Mouse (Mus musculus) G1E (cell line): ENCODE data around the gene Dusp6. TPM values are rescaled to one million over a fixed set of nuclear protein-coding genes. Genes with fewer than 3 reads are reported as not detected.
A peak's percentile ranks its signal among the peaks of the same experiment; 100 is the strongest.

Source experiments
- ATAC-seq: 2 replicates; pipeline ENCODE4 v1.8.0; 2016; ENCODE audit warnings: mild to moderate bottlenecking; ENCODE audit not compliant: insufficient number of reproducible peaks, poor library complexity, low FRiP score, severe bottlenecking; ENCODE audit errors: extremely low read depth
- DNase-seq: peaks from one replicate; pipeline ENCODE4 v3.0.0; 2012; ENCODE audit warnings: low spot score
- H3K27me3 ChIP-seq: 2 replicates; pipeline ENCODE4 v1.6.1; 2012; ENCODE audit warnings: mild to moderate bottlenecking, low read length, inconsistent platforms; ENCODE audit not compliant: insufficient read depth
- H3K36me3 ChIP-seq: replicated peaks from 2 replicates; pipeline ENCODE3; 2012; ENCODE audit warnings: mild to moderate bottlenecking, inconsistent platforms
- H3K4me1 ChIP-seq: 2 replicates; pipeline ENCODE4 v1.6.1; 2012; ENCODE audit warnings: low read depth, low read length, inconsistent platforms, mixed read lengths; ENCODE audit not compliant: insufficient read depth
- H3K4me3 ChIP-seq: 2 replicates; pipeline ENCODE4 v1.5.1; 2012; ENCODE audit warnings: low read depth, mild to moderate bottlenecking, inconsistent platforms, low read length, moderate library complexity, mixed read lengths
- H3K9me3 ChIP-seq: replicated peaks from 2 replicates; pipeline ENCODE4 v1.6.1; 2012; ENCODE audit warnings: inconsistent platforms
- CTCF ChIP-seq: IDR thresholded peaks from 2 replicates; pipeline ENCODE4 v1.5.1; 2012; ENCODE audit warnings: low read depth, low read length, inconsistent platforms, mixed read lengths
- GATA1 ChIP-seq: IDR thresholded peaks from 2 replicates; pipeline ENCODE4 v1.6.1; 2012; ENCODE audit warnings: borderline replicate concordance, low read length, inconsistent platforms, mixed read lengths
- GATA2 ChIP-seq: IDR thresholded peaks from 2 replicates; pipeline ENCODE4 v1.6.1; 2012; ENCODE audit warnings: low read depth, low read length, inconsistent platforms, borderline replicate concordance
- POLR2AphosphoS5 ChIP-seq: IDR thresholded peaks from 2 replicates; pipeline ENCODE4 v1.6.1; 2012; ENCODE audit warnings: low read depth, low read length, inconsistent platforms; ENCODE audit not compliant: insufficient replicate concordance
- TAL1 ChIP-seq: conservative IDR thresholded peaks from 2 replicates; pipeline ENCODE4 v1.6.1; 2012; ENCODE audit warnings: low read depth, low read length, inconsistent platforms, mixed read lengths
- polyA plus RNA-seq: library from polyadenylated mRNA; stranded (reverse); fragments of >175 nt; gene quantifications from 2 replicates; pipeline ENCODE4 v1.2.3, GENCODE M21; 2012
- total RNA-seq, 2 experiments: library from RNA; stranded (forward) in 1 of 2; stranded (reverse) in 1 of 2; fragments of 200-1000 nt in 1 of 2; fragments of >200 nt in 1 of 2; fragmentation: Nextera tagmentation in 1 of 2; gene quantifications; 2 replicates each; pipeline ENCODE4 v1.2.3; 2014 to 2017

Dusp6 gene
- total and polyA plus RNA-seq, 3 experiments: 0.27 TPM; not detected in 2

GRCm38 (mm10) chr10:99311956-99312355 is 48.9 kb downstream of the Dusp6 start:
- ATAC-seq: peak; percentile 49
- no peaks in the 10 kb centered on the region for H3K27me3 ChIP-seq
- no peak for TF ChIP-seq GATA1
- TF ChIP-seq GATA2: no peak
- no peak for TF ChIP-seq CTCF
- TF ChIP-seq TAL1: no peak
- TF ChIP-seq POLR2AphosphoS5: no peak
- no peaks in the 10 kb centered on the region for H3K36me3 ChIP-seq
- no peaks in the 10 kb centered on the region for H3K4me1 ChIP-seq
- no peak overlapping the region for H3K4me3 ChIP-seq
- peaks cover 26% of the 10 kb centered on the region for H3K9me3 ChIP-seq
- no peak for DNase-seq

- no peak for DNase-seq
- TF ChIP-seq CTCF: no peak
- TF ChIP-seq TAL1: no peak
- TF ChIP-seq GATA2: no peak
- no peak for TF ChIP-seq GATA1
- TF ChIP-seq POLR2AphosphoS5: no peak
- Histone ChIP-seq H3K4me1 (no peaks in the 10 kb centered on the region), H3K4me3 (no peak overlapping the region), H3K36me3 (no peaks in the 10 kb centered on the region), H3K9me3 (peaks cover 24% of the 10 kb centered on the region), H3K27me3 (no peaks in the 10 kb centered on the region)
- ATAC-seq: no peak
These were observed 51.3 kb downstream of the Dusp6 start for GRCm38 (mm10) chr10:99314366-99314765.

- DNase-seq: no peak
- TF ChIP-seq GATA2 (no peak), POLR2AphosphoS5 (no peak), GATA1 (no peak), CTCF (no peak), TAL1 (no peak)
- ATAC-seq: no peak
- Histone ChIP-seq H3K9me3 (peaks cover 13% of the 10 kb centered on the region), H3K36me3 (no peaks in the 10 kb centered on the region), H3K4me3 (no peak overlapping the region), H3K4me1 (no peaks in the 10 kb centered on the region), H3K27me3 (no peaks in the 10 kb centered on the region)
These were observed 54.0 kb downstream of the Dusp6 start for GRCm38 (mm10) chr10:99317057-99317456.

Other genes starting within 250 kb of the Dusp6 start
- gene Poc1b, start 156.2 kb upstream of the Dusp6 start, total RNA-seq (2014; fragmentation: Nextera tagmentation): 53.0 and 54.0 TPM in 2 replicates
- 3.0 and 5.6 TPM in 2 replicates for gene Poc1b, start 156.2 kb upstream of the Dusp6 start, total RNA-seq (2017)
- 17.4 and 20.7 TPM in 2 replicates for gene Poc1b, start 156.2 kb upstream of the Dusp6 start, polyA plus RNA-seq
- gene Galnt4, start 155.1 kb upstream of the Dusp6 start, total RNA-seq (2014; fragmentation: Nextera tagmentation): 4.2 and 4.6 TPM in 2 replicates
- 4.5 and 4.8 TPM in 2 replicates for gene Galnt4, start 155.1 kb upstream of the Dusp6 start, total RNA-seq (2017)
- 0.76 and 1.1 TPM in 2 replicates for gene Galnt4, start 155.1 kb upstream of the Dusp6 start, polyA plus RNA-seq
- not detected in 2 replicates for gene Phxr2, start 136.9 kb upstream of the Dusp6 start, total RNA-seq (2014; fragmentation: Nextera tagmentation)
- not detected in 2 replicates for gene Phxr2, start 136.9 kb upstream of the Dusp6 start, total RNA-seq (2017)
- not detected in 2 replicates for gene Phxr2, start 136.9 kb upstream of the Dusp6 start, polyA plus RNA-seq